Mouse (Mus musculus) olfactory bulb, adult 2 months (tissue): ENCODE data around the gene Ubxn11.

Source experiments
- CTCF ChIP-seq: fragments of 200-500 bp; IDR thresholded peaks from 2 replicates; pipeline ENCODE4 v1.5.1; 2012; ENCODE audit warnings: low read depth, mild to moderate bottlenecking, low read length, moderate library complexity; ENCODE audit not compliant: insufficient read depth
- POLR2A ChIP-seq: fragments of 200-500 bp; IDR thresholded peaks from 2 replicates; pipeline ENCODE4 v1.6.1; 2012; ENCODE audit warnings: mild to moderate bottlenecking, low read depth, low read length, moderate library complexity; ENCODE audit not compliant: insufficient read depth

DNA sequence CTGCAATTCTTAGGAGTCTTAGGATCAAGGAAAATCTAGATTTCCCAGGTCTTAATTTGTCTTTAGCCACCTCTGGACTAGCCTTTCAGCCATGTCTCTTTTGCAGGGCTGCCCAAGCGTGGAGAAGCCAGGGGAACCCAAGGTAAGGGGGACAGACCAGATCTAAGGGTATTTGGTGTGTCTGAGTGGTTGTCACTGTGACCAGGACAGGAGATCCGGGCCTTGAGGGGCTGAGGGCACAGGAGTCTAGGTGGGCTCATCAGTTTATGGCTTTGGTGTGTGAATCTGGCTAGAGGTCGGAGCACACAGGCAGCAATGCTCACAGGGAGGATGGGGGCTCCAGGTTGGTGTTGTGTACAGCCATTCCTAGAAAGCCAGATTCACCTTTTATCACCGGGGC is 21.7 kb upstream of the Ubxn11 start:
- TF ChIP-seq CTCF: no peak
- no peak for TF ChIP-seq POLR2A
